Mouse (Mus musculus): ENCODE results near the gene Clstn1.

- TF ChIP-seq EP300 (IDR thresholded peaks at IDR 0.05; ENCODE audit: insufficient read depth, low read depth, low read length) (no peak), CTCF (IDR thresholded peaks at IDR 0.05) (no peak), POLR2A (IDR thresholded peaks at IDR 0.05; ENCODE audit: insufficient read depth, low read depth, low read length) (no peak)
Observed at GRCm38 (mm10) chr4:149634157-149634556, 47.9 kb downstream of the Clstn1 start.

All from heart, adult 2 months (tissue).